Mouse (Mus musculus) CD4-positive, CD25-positive, alpha-beta regulatory T cell, adult 2 months (primary cell): ENCODE data around the gene Tbc1d7.

Source experiments
- DNase-seq: peaks from one replicate; pipeline ENCODE4 v3.0.0-alpha.2; 2012; ENCODE audit warnings: low read depth, low spot score

Gene Tbc1d7

GRCm38 (mm10) chr13:43193932-43194331 lies 22.6 kb upstream of the Tbc1d7 start:
- no peak for DNase-seq

- peak; percentile 32 for DNase-seq
These were observed 22.0 kb upstream of the Tbc1d7 start for GRCm38 (mm10) chr13:43193266-43193665.

GRCm38 (mm10) chr13:43191741-43192192 lies 20.5 kb upstream of the Tbc1d7 start:
- peak; percentile 52 for DNase-seq

- no peak for DNase-seq
These were observed 20.0 kb upstream of the Tbc1d7 start for GRCm38 (mm10) chr13:43191290-43191689.

GRCm38 (mm10) chr13:43187736-43188135 lies 16.4 kb upstream of the Tbc1d7 start:
- DNase-seq: no peak

GRCm38 (mm10) chr13:43183248-43184055 lies 12.2 kb upstream of the Tbc1d7 start:
- no peak for DNase-seq

GRCm38 (mm10) chr13:43182465-43183201 lies 11.3 kb upstream of the Tbc1d7 start:
- peak; percentile 92 for DNase-seq

GRCm38 (mm10) chr13:43181104-43181503 lies 9.8 kb upstream of the Tbc1d7 start:
- no peak for DNase-seq

- DNase-seq: peak; percentile 81
These were observed 6.0 kb upstream of the Tbc1d7 start for GRCm38 (mm10) chr13:43177317-43177716.

- peak; percentile 58 for DNase-seq
These were observed 5.4 kb upstream of the Tbc1d7 start for GRCm38 (mm10) chr13:43176676-43177075.

GRCm38 (mm10) chr13:43173262-43173661 lies 2.0 kb upstream of the Tbc1d7 start:
- DNase-seq: peak; percentile 90

GRCm38 (mm10) chr13:43172036-43172713 lies 874 bp upstream of the Tbc1d7 start:
- peak; percentile 35 for DNase-seq

- no peak for DNase-seq
These were observed 3.6 kb downstream of the Tbc1d7 start for GRCm38 (mm10) chr13:43167721-43168120.

GRCm38 (mm10) chr13:43159429-43159828 lies 11.9 kb downstream of the Tbc1d7 start:
- no peak for DNase-seq

GRCm38 (mm10) chr13:43158281-43158680 lies 13.0 kb downstream of the Tbc1d7 start:
- DNase-seq: no peak

GRCm38 (mm10) chr13:43157370-43157769 lies 13.9 kb downstream of the Tbc1d7 start:
- no peak for DNase-seq

GRCm38 (mm10) chr13:43152005-43152520 lies 19.2 kb downstream of the Tbc1d7 start:
- DNase-seq: no peak

GRCm38 (mm10) chr13:43149661-43150060 lies 21.6 kb downstream of the Tbc1d7 start:
- no peak for DNase-seq

- no peak for DNase-seq
These were observed 22.6 kb downstream of the Tbc1d7 start for GRCm38 (mm10) chr13:43148692-43149091.

- DNase-seq: no peak
These were observed 24.6 kb downstream of the Tbc1d7 start for GRCm38 (mm10) chr13:43146515-43147258.

GRCm38 (mm10) chr13:43144720-43145418 lies 26.4 kb downstream of the Tbc1d7 start:
- no peak for DNase-seq
